Mouse (Mus musculus) spleen, adult 2 months (tissue): ENCODE measurements around the gene Pold1. TPM values are rescaled to one million over a fixed set of nuclear protein-coding genes. Genes with fewer than 3 reads are reported as not detected.

Source experiments
- DNase-seq, 2 experiments: peaks; one replicate each; pipeline versions ENCODE4 v3.0.0 to v3.0.0-alpha.2; 2012 to 2021; ENCODE audit warnings: low spot score in 2 of 2, low read depth in 1 of 2
- H3K27ac ChIP-seq: fragments of 200-500 bp; 2 replicates; pipeline ENCODE4 v1.5.1; 2012; ENCODE audit warnings: low read length, inconsistent platforms; ENCODE audit not compliant: insufficient read depth
- H3K27me3 ChIP-seq: fragments of 200-500 bp; 2 replicates; pipeline ENCODE4 v1.6.1; 2012; ENCODE audit warnings: mild to moderate bottlenecking, moderate library complexity, low read length, inconsistent platforms; ENCODE audit not compliant: control insufficient read depth, insufficient read depth
- H3K36me3 ChIP-seq: fragments of 200-500 bp; 2 replicates; pipeline ENCODE4 v1.6.1; 2012; ENCODE audit warnings: mild to moderate bottlenecking, low read length, inconsistent platforms; ENCODE audit not compliant: control insufficient read depth, insufficient read depth
- H3K4me1 ChIP-seq: fragments of 200-500 bp; 2 replicates; pipeline ENCODE4 v1.6.1; 2011; ENCODE audit warnings: inconsistent platforms; ENCODE audit not compliant: control insufficient read depth, insufficient read depth, insufficient read length
- H3K4me3 ChIP-seq: fragments of 200-500 bp; 2 replicates; pipeline ENCODE4 v1.5.1; 2011; ENCODE audit warnings: mild to moderate bottlenecking, inconsistent platforms; ENCODE audit not compliant: insufficient read depth, insufficient read length; ENCODE audit errors: extremely low read depth
- CTCF ChIP-seq: fragments of 200-500 bp; IDR thresholded peaks from 2 replicates; pipeline ENCODE4 v1.5.1; 2011; ENCODE audit warnings: mild to moderate bottlenecking, inconsistent platforms; ENCODE audit not compliant: insufficient read depth, insufficient read length, insufficient replicate concordance; ENCODE audit errors: extremely low read depth
- POLR2A ChIP-seq: fragments of 200-500 bp; IDR thresholded peaks from 2 replicates; pipeline ENCODE4 v1.6.1; 2011; ENCODE audit warnings: low read depth, low read length, inconsistent platforms
- WGBS: fragments of 180-500 bp; shearing (Covaris S2); methylation state at CpG from one replicate; pipeline ENCODE4 v1.1.7; 2018; 5-methylcytosine and 5-hydroxymethylcytosine counted together
- polyA plus RNA-seq: library from polyadenylated mRNA; depleted of rRNA; stranded (reverse); fragments of >200 nt; gene quantifications from 2 replicates; pipeline ENCODE4 v1.2.3, GENCODE M21; 2012

Gene Pold1
- polyA plus RNA-seq, 1 experiment, result 118 TPM

DNA sequence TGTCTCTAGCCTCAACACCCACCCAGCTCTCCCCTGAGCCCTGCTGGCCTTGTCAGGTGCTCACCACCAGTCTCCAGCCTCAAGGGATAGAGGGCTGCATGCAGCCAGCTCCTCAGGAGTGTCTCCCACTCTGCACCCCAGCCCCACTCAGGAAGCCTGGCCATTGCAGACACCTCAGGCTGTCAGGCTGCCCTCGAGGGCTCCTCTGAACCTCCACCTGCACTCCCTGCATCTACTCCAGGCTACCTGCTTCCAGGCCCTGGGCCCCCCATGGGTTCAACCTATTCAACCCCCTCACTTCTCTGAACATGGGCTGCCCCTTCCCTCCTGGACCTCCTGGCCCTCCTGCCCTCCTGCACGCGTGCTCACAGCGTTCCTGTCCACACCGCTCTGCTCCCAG is 57.3 kb downstream of the Pold1 start:
- no peak for DNase-seq
- TF ChIP-seq POLR2A, result no peak
- no peak for TF ChIP-seq CTCF
- WGBS, result 98% methylated on average over 5 of the region's 5 CpGs
- Histone ChIP-seq H3K27ac (no peak overlapping the region), H3K4me1 (no peaks in the 10 kb centered on the region; the same call in 1 of the 2 replicates), H3K4me3 (no peak overlapping the region), H3K36me3 (peaks cover 38% of the 10 kb centered on the region), H3K27me3 (no peaks in the 10 kb centered on the region)

- no peak for TF ChIP-seq POLR2A
- TF ChIP-seq CTCF, result no peak
- 61% methylated on average over 4 of the region's 4 CpGs for WGBS
- peak in 1 of 2 experiments; percentile 2 for DNase-seq
- no peaks in the 10 kb centered on the region for H3K4me1 ChIP-seq
- no peak overlapping the region for H3K27ac ChIP-seq
- H3K27me3 ChIP-seq, result no peaks in the 10 kb centered on the region
- no peak overlapping the region for H3K4me3 ChIP-seq
- H3K36me3 ChIP-seq, result peaks cover 38% of the 10 kb centered on the region
Observed at GRCm38 (mm10) chr7:44490281-44490680, 58.4 kb downstream of the Pold1 start.

DNA sequence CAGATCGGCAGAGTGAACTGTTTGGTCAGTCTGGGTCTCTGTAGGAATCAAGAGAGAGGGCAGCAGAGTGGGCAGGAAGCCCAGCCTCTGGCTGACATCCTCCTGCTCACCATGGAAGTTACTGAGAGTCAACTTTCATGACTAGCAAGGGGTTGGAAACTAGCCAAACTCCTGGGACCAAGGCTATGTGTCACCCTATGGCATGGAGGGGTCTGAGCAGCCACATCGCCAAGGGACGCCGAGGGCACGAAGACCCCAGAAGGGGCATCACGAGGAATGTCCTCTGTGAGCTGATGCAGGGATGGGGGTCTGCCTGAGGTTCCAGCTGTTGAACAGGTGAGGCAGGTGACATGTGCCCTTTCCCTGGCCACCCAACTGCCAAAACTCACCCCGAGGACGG is 60.1 kb downstream of the Pold1 start:
- whole genome bisulfite sequencing, result 87% methylated on average over 8 of the region's 8 CpGs
- Histone ChIP-seq H3K4me1 (no peaks in the 10 kb centered on the region), H3K27me3 (no peaks in the 10 kb centered on the region), H3K27ac (no peak overlapping the region), H3K36me3 (peaks cover 37% of the 10 kb centered on the region), H3K4me3 (no peak overlapping the region)
- peak in 1 of 2 experiments; percentile 3 for DNase-seq
- TF ChIP-seq CTCF (no peak), POLR2A (no peak)

- Histone ChIP-seq H3K27ac (no peak overlapping the region), H3K36me3 (peaks cover 33% of the 10 kb centered on the region), H3K4me3 (no peak overlapping the region), H3K4me1 (no peaks in the 10 kb centered on the region), H3K27me3 (no peaks in the 10 kb centered on the region)
- no peak for DNase-seq
- no peak for TF ChIP-seq POLR2A
- TF ChIP-seq CTCF, result no peak
- 95% methylated on average over 7 of the region's 7 CpGs for WGBS
Observed at GRCm38 (mm10) chr7:44487936-44488335, 60.7 kb downstream of the Pold1 start.

GRCm38 (mm10) chr7:44486927-44487575 is 61.6 kb downstream of the Pold1 start:
- Histone ChIP-seq H3K27me3 (no peaks in the 10 kb centered on the region), H3K27ac (no peak overlapping the region), H3K4me3 (no peak overlapping the region), H3K36me3 (peaks cover 26% of the 10 kb centered on the region), H3K4me1 (no peaks in the 10 kb centered on the region)
- DNase-seq, result peak in 1 of 2 experiments; percentile 2
- TF ChIP-seq POLR2A, result no peak
- TF ChIP-seq CTCF, result no peak
- 88% methylated on average over 13 of the region's 13 CpGs for WGBS

GRCm38 (mm10) chr7:44485572-44486195 is 63.0 kb downstream of the Pold1 start:
- TF ChIP-seq CTCF (no peak), POLR2A (no peak)
- Histone ChIP-seq H3K4me1 (no peaks in the 10 kb centered on the region), H3K27ac (no peak overlapping the region), H3K36me3 (peaks cover 12% of the 10 kb centered on the region), H3K27me3 (no peaks in the 10 kb centered on the region), H3K4me3 (no peak overlapping the region)
- DNase-seq, result no peak
- 73% methylated on average over 7 of the region's 7 CpGs for WGBS
